Comparison of ENCODE assay signal across 17 mouse cellular contexts in genomic region chr7:66120139-66120538, GRCm38 (mm10). TPM values are rescaled to one million over a fixed set of nuclear protein-coding genes. Genes with fewer than 3 reads are reported as not detected.
A peak's percentile ranks its signal among the peaks of the same experiment; 100 is the strongest.
DNase-seq lines count a peak whose midpoint lies in the region; ATAC-seq and TF ChIP-seq lines count a peak whose summit lies in the region.
"Had no signal": no experiment of that assay in that cellular context is flagged by ENCODE, and none has a peak within 500 bp of the region (broad histone marks: within the 10 kb centered on the region; RNA-seq: fewer than 3 reads in every experiment).

No protein-coding gene starts in this region.

- H3K9ac ChIP-seq in heart, embryonic 13.5 days: no peak overlapping the region
- H3K9ac ChIP-seq in heart, embryonic 12.5 days: no peak overlapping the region
- H3K9ac ChIP-seq in midbrain, postnatal 0 days (replicated peaks; ENCODE audit: low read length, poor library complexity, severe bottlenecking): no peak overlapping the region
- no peak overlapping the region for H3K9ac ChIP-seq in midbrain, embryonic 11.5 days (ENCODE audit: low read length)
- H3K9ac ChIP-seq: embryonic facial prominence, embryonic 13.5 days; liver, embryonic 15.5 days had no signal

- H3K36me3 ChIP-seq in heart, embryonic 13.5 days: peaks cover 3% of the 10 kb centered on the region
- peaks cover 6% of the 10 kb centered on the region for H3K36me3 ChIP-seq in heart, embryonic 12.5 days
- H3K36me3 ChIP-seq in midbrain, postnatal 0 days (ENCODE audit: insufficient read depth, low read length): no peaks in the 10 kb centered on the region; the same call in 1 of the 2 replicates
- H3K36me3 ChIP-seq in midbrain, embryonic 11.5 days (ENCODE audit: control insufficient read depth, insufficient read depth, low read length): no peaks in the 10 kb centered on the region; the same call in 1 of the 2 replicates
- peaks cover 2% of the 10 kb centered on the region for H3K36me3 ChIP-seq in myocyte (ENCODE audit: control insufficient read depth, insufficient read depth)

- peaks cover 60% of the 10 kb centered on the region for H3K4me1 ChIP-seq in heart, embryonic 13.5 days
- peaks cover 44% of the 10 kb centered on the region for H3K4me1 ChIP-seq in heart, embryonic 12.5 days (replicated peaks)
- no peaks in the 10 kb centered on the region; the same call in 1 of the 2 replicates for H3K4me1 ChIP-seq in midbrain, postnatal 0 days (ENCODE audit: insufficient read depth, low read length)
- no peaks in the 10 kb centered on the region for H3K4me1 ChIP-seq in midbrain, embryonic 11.5 days (ENCODE audit: control insufficient read depth, insufficient read depth, low read length)

- WGBS in heart, embryonic 13.5 days: 58% methylated on average over 1 of the region's 1 CpGs
- WGBS in heart, embryonic 12.5 days: 66% methylated on average over 1 of the region's 1 CpGs
- WGBS in midbrain, postnatal 0 days: 62% methylated on average over 1 of the region's 1 CpGs
- 87% methylated on average over 1 of the region's 1 CpGs for WGBS in midbrain, embryonic 11.5 days

- H3K9me3 ChIP-seq in heart, embryonic 13.5 days: no peaks in the 10 kb centered on the region
- no peaks in the 10 kb centered on the region for H3K9me3 ChIP-seq in heart, embryonic 12.5 days (replicated peaks)
- no peaks in the 10 kb centered on the region for H3K9me3 ChIP-seq in midbrain, postnatal 0 days (ENCODE audit: low read length)
- no peaks in the 10 kb centered on the region for H3K9me3 ChIP-seq in midbrain, embryonic 11.5 days (ENCODE audit: control insufficient read depth, low read length)
- H3K9me3 ChIP-seq: embryonic facial prominence, embryonic 13.5 days; liver, embryonic 15.5 days had no signal

- ATAC-seq in heart, embryonic 13.5 days (ENCODE audit: extremely low read depth, insufficient number of reproducible peaks, low FRiP score, low TSS enrichment): no peak
- ATAC-seq in heart, embryonic 12.5 days (ENCODE audit: insufficient number of reproducible peaks, low FRiP score): no peak
- no peak for ATAC-seq in midbrain, postnatal 0 days (ENCODE audit: low FRiP score)
- ATAC-seq in midbrain, embryonic 11.5 days (ENCODE audit: low FRiP score): no peak
- ATAC-seq: CD4-positive, CD25-positive, alpha-beta regulatory T cell, adult 4 months; Patski had no signal

- no peak overlapping the region for H3K4me3 ChIP-seq in heart, embryonic 13.5 days
- H3K4me3 ChIP-seq in heart, embryonic 12.5 days: no peak overlapping the region
- H3K4me3 ChIP-seq in midbrain, postnatal 0 days (ENCODE audit: low read depth, low read length): no peak overlapping the region
- no peak overlapping the region for H3K4me3 ChIP-seq in midbrain, embryonic 11.5 days (ENCODE audit: low read depth, low read length)
- no peak overlapping the region for H3K4me3 ChIP-seq in myocyte
- H3K4me3 ChIP-seq: embryonic facial prominence, embryonic 13.5 days; liver, embryonic 15.5 days had no signal

- DNase-seq in midbrain, postnatal 0 days (ENCODE audit: low spot score): peak; percentile 36
- no peak for DNase-seq in midbrain, embryonic 11.5 days (ENCODE audit: low spot score, missing footprints)
- DNase-seq in cerebellum, postnatal 10 days: peak; percentile 74 to 78
- DNase-seq in embryo, embryonic 10.5 days (ENCODE audit: low spot score): no peak
- DNase-seq in testis, postnatal 10 days (ENCODE audit: low spot score): no peak
- DNase-seq: heart, adult 18-20 months; heart, postnatal 36 days; kidney, adult 8-10 months; lung, postnatal 36 days had no signal

- no peak overlapping the region for H3ac ChIP-seq in myocyte (ENCODE audit: control insufficient read depth, insufficient read length)

- peaks cover 98% of the 10 kb centered on the region for H3K79me2 ChIP-seq in myocyte (ENCODE audit: control insufficient read depth, insufficient read depth)

- 0 out of 2 replicates have a peak overlapping the region, but pooled peaks have one; percentile 12 for H3K27ac ChIP-seq in heart, embryonic 13.5 days (replicated peaks)
- H3K27ac ChIP-seq in heart, embryonic 12.5 days (ENCODE audit: poor library complexity, severe bottlenecking): no peak overlapping the region
- H3K27ac ChIP-seq in midbrain, postnatal 0 days (ENCODE audit: low read depth, low read length): no peak overlapping the region
- H3K27ac ChIP-seq in midbrain, embryonic 11.5 days (ENCODE audit: low read depth, low read length): no peak overlapping the region
- H3K27ac ChIP-seq: liver, embryonic 15.5 days; stomach, postnatal 0 days had no signal

- no peak for TF ChIP-seq POLR2A in myocyte (IDR thresholded peaks at IDR 0.05; ENCODE audit: insufficient read length, low read depth)

- no peak overlapping the region for H3K4me2 ChIP-seq in heart, embryonic 13.5 days
- H3K4me2 ChIP-seq in heart, embryonic 12.5 days: no peak overlapping the region
- no peak overlapping the region for H3K4me2 ChIP-seq in midbrain, postnatal 0 days (ENCODE audit: low read depth, low read length, poor library complexity, severe bottlenecking)
- H3K4me2 ChIP-seq in midbrain, embryonic 11.5 days: no peak overlapping the region
- H3K4me2 ChIP-seq in myocyte (ENCODE audit: low read depth): peak overlapping the region; percentile 26
- H3K4me2 ChIP-seq: embryonic facial prominence, embryonic 13.5 days; liver, embryonic 15.5 days had no signal

- TF ChIP-seq CTCF in midbrain, postnatal 0 days (IDR thresholded peaks at IDR 0.05): no peak

- H3K27me3 ChIP-seq in heart, embryonic 13.5 days (replicated peaks): no peaks in the 10 kb centered on the region
- H3K27me3 ChIP-seq in heart, embryonic 12.5 days (replicated peaks): no peaks in the 10 kb centered on the region
- H3K27me3 ChIP-seq in midbrain, postnatal 0 days (ENCODE audit: insufficient read depth, low read length): no peaks in the 10 kb centered on the region
- H3K27me3 ChIP-seq in midbrain, embryonic 11.5 days (ENCODE audit: control insufficient read depth, insufficient read depth, low read length): no peaks in the 10 kb centered on the region
- no peaks in the 10 kb centered on the region for H3K27me3 ChIP-seq in myocyte (ENCODE audit: control insufficient read depth, insufficient read depth, insufficient read length)
- H3K27me3 ChIP-seq: embryonic facial prominence, embryonic 13.5 days; liver, embryonic 15.5 days; Patski had no signal

TF ChIP-seq in myocyte, 11 proteins besides CTCF, POLR2A, EP300 and RAD21:
- TF ChIP-seq MYOD1 (IDR thresholded peaks at IDR 0.05; ENCODE audit: control insufficient read depth in 1 of 3, insufficient read length in 2 of 3, low read depth in 2 of 3) (peak in 2 of 3 experiments; percentile 18 to 39), MYOG (IDR thresholded peaks at IDR 0.05; ENCODE audit: control insufficient read depth in 1 of 3, insufficient read depth in 1 of 3, insufficient read length in 2 of 3, low read depth in 2 of 3) (peak in 1 of 3 experiments; percentile 23), TCF3 (IDR thresholded peaks at IDR 0.05; ENCODE audit: insufficient read length, low read depth) (no peak)
TF ChIP-seq in myocyte: peak in this region for 2.

RNA-seq across cellular contexts. Expression of gene Chsy1, which starts 10.8 kb away (rescaled TPM):
- polyA plus RNA-seq in heart, embryonic 13.5 days (2015; fragmentation: Nextera tagmentation; extraction: Ambion mirVana): 11.7 and 13.2 TPM in 2 replicates
- polyA plus RNA-seq in heart, embryonic 12.5 days (2016; fragmentation: Nextera tagmentation; extraction: Ambion mirVana): 13.3 and 15.5 TPM in 2 replicates
- total RNA-seq in midbrain, postnatal 0 days (2014; rRNA removed): 38.9 and 40.3 TPM in 2 replicates
- 6.8 and 7.2 TPM in 2 replicates for polyA plus RNA-seq in midbrain, postnatal 0 days (2015; fragmentation: Nextera tagmentation; extraction: Ambion mirVana)
- polyA plus RNA-seq in midbrain, embryonic 11.5 days (2014; fragmentation: Nextera tagmentation; extraction: Ambion mirVana): 18.4 and 20.4 TPM in 2 replicates
- polyA plus RNA-seq in myocyte (2012; fragmentation: generic; extraction: Trizol): 17.2 TPM

RNA-seq across cellular contexts. Expression of gene Selenos, which starts 40.7 kb away (rescaled TPM):
- polyA plus RNA-seq in heart, embryonic 13.5 days (2015; fragmentation: Nextera tagmentation; extraction: Ambion mirVana): 66.1 and 74.9 TPM in 2 replicates
- polyA plus RNA-seq in heart, embryonic 12.5 days (2016; fragmentation: Nextera tagmentation; extraction: Ambion mirVana): 70.2 and 70.7 TPM in 2 replicates
- 24.1 and 46.7 TPM in 2 replicates for total RNA-seq in midbrain, postnatal 0 days (2014; rRNA removed)
- polyA plus RNA-seq in midbrain, postnatal 0 days (2015; fragmentation: Nextera tagmentation; extraction: Ambion mirVana): 116 and 125 TPM in 2 replicates
- 85.7 and 85.9 TPM in 2 replicates for polyA plus RNA-seq in midbrain, embryonic 11.5 days (2014; fragmentation: Nextera tagmentation; extraction: Ambion mirVana)
- 50.9 TPM for polyA plus RNA-seq in myocyte (2012; fragmentation: generic; extraction: Trizol)

Comparison
In these comparisons a context has a peak if more than half of its experiments do, and no peak if none do; other contexts are left out.
1. DNase-seq: peak in midbrain, postnatal 0 days (single experiment) and cerebellum, postnatal 10 days (2 of 2); none in midbrain, embryonic 11.5 days (single experiment), embryo, embryonic 10.5 days (single experiment) and testis, postnatal 10 days (single experiment).